Mouse (Mus musculus) heart, embryonic 16.5 days (tissue): Measurements from ENCODE around the gene Cep295nl. TPM values are rescaled to one million over a fixed set of nuclear protein-coding genes. Genes with fewer than 3 reads are reported as not detected.

Experiments
- ATAC-seq: fragments of 200-750 bp; cut with Nextera tagmentation; replicated peaks from 2 replicates; pipeline ENCODE4 v1.8.0; 2017; ENCODE audit warnings: moderate number of reproducible peaks; ENCODE audit not compliant: insufficient read depth, low FRiP score; ENCODE audit errors: extremely low read depth
- H3K27ac ChIP-seq: fragments of 300-500 bp; sonication (generic); 2 replicates; pipeline ENCODE4 v1.5.1; 2014; ENCODE audit warnings: mild to moderate bottlenecking, low read length, control low read depth, moderate library complexity
- H3K27me3 ChIP-seq: fragments of 300-500 bp; sonication (generic); 2 replicates; pipeline ENCODE4 v1.6.1; 2014; ENCODE audit warnings: low read length, mixed read lengths; ENCODE audit not compliant: control insufficient read depth, insufficient read depth
- H3K36me3 ChIP-seq: fragments of 300-500 bp; sonication (generic); 2 replicates; pipeline ENCODE4 v1.6.1; 2014; ENCODE audit not compliant: control insufficient read depth, insufficient read depth
- H3K4me1 ChIP-seq: fragments of 300-500 bp; sonication (generic); 2 replicates; pipeline ENCODE4 v1.6.1; 2014; ENCODE audit warnings: low read length, mixed read lengths; ENCODE audit not compliant: control insufficient read depth, insufficient read depth
- H3K4me2 ChIP-seq: fragments of 300-500 bp; sonication (generic); 2 replicates; pipeline ENCODE4 v1.6.1; 2014; ENCODE audit warnings: low read depth, mild to moderate bottlenecking, control low read depth, low read length
- H3K4me3 ChIP-seq: fragments of 300-500 bp; sonication (generic); 2 replicates; pipeline ENCODE4 v1.5.1; 2014; ENCODE audit warnings: mild to moderate bottlenecking, control low read depth, low read length
- H3K9ac ChIP-seq: fragments of 300-500 bp; sonication (generic); 2 replicates; pipeline ENCODE4 v1.6.1; 2014; ENCODE audit warnings: low read length, control low read depth
- H3K9me3 ChIP-seq: fragments of 300-500 bp; sonication (generic); replicated peaks from 2 replicates; pipeline ENCODE4 v1.6.1; 2016; ENCODE audit warnings: low read length; ENCODE audit not compliant: control insufficient read depth
- WGBS: fragments of 180-500 bp; shearing (Covaris S2); extraction: QIAGEN DNeasy Blood & Tissue Kit; methylation state at CpG from one replicate; pipeline ENCODE4 v1.1.7; 2014; 5-methylcytosine and 5-hydroxymethylcytosine counted together
- polyA plus RNA-seq: library from polyadenylated mRNA; unstranded; fragments of >200 nt; fragmentation: Nextera tagmentation; extraction: Ambion mirVana; gene quantifications from 2 replicates; pipeline ENCODE4 v1.2.1, GENCODE M21; 2015

The Cep295nl gene
- polyA plus RNA-seq, 1 experiment from 2014 or later, result 0.28 TPM

DNA sequence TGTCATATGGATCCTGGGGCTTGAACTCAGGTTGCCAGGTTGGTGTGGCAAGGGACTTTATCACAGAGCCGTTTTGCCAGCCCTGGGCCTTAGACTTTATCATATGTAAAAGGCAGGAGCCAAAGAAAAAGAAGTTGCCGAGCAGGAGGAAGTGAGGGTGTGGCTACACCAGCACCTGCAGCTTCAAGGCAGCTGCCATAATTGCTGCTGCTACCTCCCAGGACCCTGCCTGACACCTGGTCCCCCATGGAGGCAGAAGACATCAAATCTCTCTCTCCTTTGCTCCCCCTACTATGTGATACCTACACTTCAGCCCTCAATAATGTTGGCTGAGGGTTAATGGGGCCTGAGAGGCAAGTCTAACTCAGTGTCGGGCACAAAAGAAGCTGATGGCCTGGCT is 6.1 kb upstream of the Cep295nl start:
- H3K36me3 ChIP-seq, result 0 out of 2 replicates have a peak, but pooled peaks cover 2% of the 10 kb centered on the region
- peak overlapping the region; percentile 63 for H3K27ac ChIP-seq
- H3K27me3 ChIP-seq, result no peaks in the 10 kb centered on the region
- no peak overlapping the region for H3K4me3 ChIP-seq
- no peak for ATAC-seq
- H3K4me2 ChIP-seq, result peak overlapping the region; percentile 13; the same call in 1 of the 2 replicates
- H3K4me1 ChIP-seq, result peaks cover 41% of the 10 kb centered on the region
- H3K9me3 ChIP-seq, result no peaks in the 10 kb centered on the region
- 48% methylated on average over 3 of the region's 3 CpGs for WGBS
- peak overlapping the region; percentile 46; the same call in 1 of the 2 replicates for H3K9ac ChIP-seq

GRCm38 (mm10) chr11:118347911-118348310 is 5.6 kb upstream of the Cep295nl start:
- 83% methylated on average over 12 of the region's 12 CpGs for WGBS
- H3K4me3 ChIP-seq, result no peak overlapping the region
- no peaks in the 10 kb centered on the region for H3K9me3 ChIP-seq
- no peaks in the 10 kb centered on the region for H3K27me3 ChIP-seq
- H3K27ac ChIP-seq, result peak overlapping the region; percentile 46; the same call in 1 of the 2 replicates
- 0 out of 2 replicates have a peak, but pooled peaks cover 2% of the 10 kb centered on the region for H3K36me3 ChIP-seq
- ATAC-seq, result no peak
- H3K4me1 ChIP-seq, result peaks cover 40% of the 10 kb centered on the region
- H3K4me2 ChIP-seq, result no peak overlapping the region
- no peak overlapping the region for H3K9ac ChIP-seq

- no peak overlapping the region for H3K4me2 ChIP-seq
- WGBS, result 82% methylated on average over 2 of the region's 2 CpGs
- H3K9ac ChIP-seq, result no peak overlapping the region
- no peaks in the 10 kb centered on the region for H3K27me3 ChIP-seq
- no peaks in the 10 kb centered on the region for H3K36me3 ChIP-seq
- H3K9me3 ChIP-seq, result no peaks in the 10 kb centered on the region
- H3K27ac ChIP-seq, result no peak overlapping the region
- H3K4me1 ChIP-seq, result peaks cover 43% of the 10 kb centered on the region
- ATAC-seq, result no peak
- no peak overlapping the region for H3K4me3 ChIP-seq
These were observed 5.1 kb upstream of the Cep295nl start for GRCm38 (mm10) chr11:118347391-118347790.

GRCm38 (mm10) chr11:118346395-118347096 is 4.2 kb upstream of the Cep295nl start:
- no peak overlapping the region for H3K27ac ChIP-seq
- H3K4me3 ChIP-seq, result no peak overlapping the region
- no peaks in the 10 kb centered on the region for H3K9me3 ChIP-seq
- H3K4me2 ChIP-seq, result no peak overlapping the region
- no peaks in the 10 kb centered on the region for H3K36me3 ChIP-seq
- peaks cover 51% of the 10 kb centered on the region for H3K4me1 ChIP-seq
- ATAC-seq, result no peak
- 84% methylated on average over 8 of the region's 8 CpGs for WGBS
- no peak overlapping the region for H3K9ac ChIP-seq
- no peaks in the 10 kb centered on the region for H3K27me3 ChIP-seq

GRCm38 (mm10) chr11:118345693-118346092 is 3.4 kb upstream of the Cep295nl start:
- Histone ChIP-seq H3K9ac (peak overlapping the region; percentile 42), H3K27ac (no peak overlapping the region), H3K4me2 (no peak overlapping the region), H3K27me3 (no peaks in the 10 kb centered on the region), H3K4me1 (peaks cover 51% of the 10 kb centered on the region), H3K9me3 (no peaks in the 10 kb centered on the region), H3K4me3 (no peak overlapping the region), H3K36me3 (no peaks in the 10 kb centered on the region)
- peak; percentile 52 for ATAC-seq
- 28% methylated on average over 4 of the region's 4 CpGs for WGBS

DNA sequence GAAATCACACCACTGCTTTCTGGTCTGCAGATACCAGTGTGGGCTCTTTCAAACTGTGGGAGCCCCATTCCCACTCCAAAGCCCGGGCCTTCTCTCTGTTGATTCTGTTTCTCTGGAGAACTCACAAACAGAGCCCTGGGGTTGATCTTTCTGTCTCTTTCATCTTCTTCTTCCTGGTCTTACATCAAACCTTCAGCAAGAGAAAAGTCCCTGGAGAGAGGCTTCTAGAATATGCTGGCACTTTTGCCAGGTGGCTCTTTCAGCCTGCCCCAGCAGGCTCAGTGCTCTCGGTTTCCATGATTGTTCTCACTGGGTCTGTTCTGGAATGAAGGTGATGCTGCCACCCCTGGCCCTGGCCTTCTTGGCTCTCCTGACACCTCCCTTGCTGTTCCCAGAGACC is 1.3 kb upstream of the Cep295nl start:
- Histone ChIP-seq H3K4me2 (no peak overlapping the region), H3K36me3 (no peaks in the 10 kb centered on the region)

DNA sequence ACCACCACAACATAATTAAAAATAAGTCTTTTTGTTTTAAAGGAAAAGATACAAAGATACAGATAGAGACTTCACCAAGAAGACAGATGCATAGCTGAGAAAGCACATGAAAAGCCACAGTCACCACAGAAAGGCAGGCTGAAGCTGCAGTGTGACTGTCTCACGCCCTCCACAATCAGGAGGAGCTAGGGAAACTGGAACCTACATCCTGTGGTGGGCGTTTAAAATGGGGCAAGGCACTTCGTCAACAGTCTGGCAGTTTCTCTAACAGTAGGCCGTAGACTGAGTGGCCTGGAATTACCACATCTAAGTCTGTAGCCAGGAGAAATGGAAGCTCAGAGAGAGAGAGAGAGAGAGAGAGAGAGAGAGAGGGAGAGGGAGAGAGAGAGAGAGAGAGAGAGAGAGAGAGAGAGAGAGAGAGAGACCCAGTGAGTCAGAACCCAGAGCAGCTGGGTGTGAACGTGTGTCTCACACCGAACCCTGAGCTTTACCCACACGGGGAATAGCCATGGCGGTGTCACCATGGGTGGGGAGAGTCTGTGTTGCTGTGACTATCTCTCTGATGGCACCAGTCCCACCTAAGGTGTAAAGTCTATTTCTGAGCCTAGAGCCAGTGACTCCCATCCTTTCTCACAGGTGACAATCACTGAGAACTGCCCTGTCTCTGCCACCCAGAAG is 4.7 kb downstream of the Cep295nl start:
- Histone ChIP-seq H3K36me3 (peaks cover 4% of the 10 kb centered on the region; the same call in 1 of the 2 replicates), H3K4me3 (no peak overlapping the region), H3K9me3 (no peaks in the 10 kb centered on the region), H3K4me1 (peaks cover 10% of the 10 kb centered on the region), H3K27me3 (no peaks in the 10 kb centered on the region), H3K4me2 (no peak overlapping the region), H3K9ac (no peak overlapping the region), H3K27ac (no peak overlapping the region; the same call in 1 of the 2 replicates)
- 56% methylated on average over 8 of the region's 8 CpGs for WGBS
- ATAC-seq, result no peak

More for the DNA sequence above, 1.3 kb upstream of the Cep295nl start:
- H3K27me3 ChIP-seq, result no peaks in the 10 kb centered on the region
- no peak overlapping the region for H3K9ac ChIP-seq
- H3K27ac ChIP-seq, result no peak overlapping the region
- peaks cover 41% of the 10 kb centered on the region for H3K4me1 ChIP-seq
- 78% methylated on average over 2 of the region's 2 CpGs for WGBS
- H3K9me3 ChIP-seq, result no peaks in the 10 kb centered on the region
- no peak overlapping the region for H3K4me3 ChIP-seq
- ATAC-seq, result no peak

- Histone ChIP-seq H3K36me3 (peaks cover 11% of the 10 kb centered on the region), H3K27ac (no peak overlapping the region), H3K9ac (no peak overlapping the region), H3K4me2 (no peak overlapping the region), H3K4me3 (no peak overlapping the region), H3K9me3 (no peaks in the 10 kb centered on the region), H3K27me3 (no peaks in the 10 kb centered on the region), H3K4me1 (no peaks in the 10 kb centered on the region)
- WGBS, result 83% methylated on average over 17 of the region's 17 CpGs
- no peak for ATAC-seq
These were observed 8.9 kb downstream of the Cep295nl start for GRCm38 (mm10) chr11:118333431-118333830.

DNA sequence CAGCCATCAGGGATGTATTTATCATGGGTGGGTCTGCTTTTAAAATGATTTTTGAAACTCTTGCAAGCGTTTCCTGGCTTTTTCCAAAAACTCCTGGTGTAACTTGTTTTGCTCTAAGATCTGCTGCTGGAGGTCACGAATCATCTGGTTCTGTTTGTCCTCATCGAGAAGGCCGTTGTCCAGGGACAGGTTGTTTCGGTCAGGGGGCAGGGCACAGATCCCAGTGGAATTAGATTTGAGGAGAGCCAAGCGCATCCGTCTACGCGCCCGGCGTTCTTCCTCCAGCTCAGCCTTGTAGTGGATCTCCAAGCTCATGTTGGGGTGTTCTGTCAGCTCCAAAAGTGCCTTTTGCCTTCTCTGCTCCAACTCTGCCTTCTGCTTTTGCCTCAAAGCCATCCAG is 9.9 kb downstream of the Cep295nl start:
- Histone ChIP-seq H3K4me1 (peaks cover 5% of the 10 kb centered on the region), H3K27me3 (no peaks in the 10 kb centered on the region), H3K4me3 (no peak overlapping the region), H3K9ac (no peak overlapping the region), H3K9me3 (no peaks in the 10 kb centered on the region), H3K4me2 (no peak overlapping the region), H3K27ac (no peak overlapping the region), H3K36me3 (peaks cover 11% of the 10 kb centered on the region)
- 86% methylated on average over 11 of the region's 11 CpGs for WGBS
- no peak for ATAC-seq
